Comparison of ENCODE assay signal across 9 mouse cellular contexts in the genomic region with DNA sequence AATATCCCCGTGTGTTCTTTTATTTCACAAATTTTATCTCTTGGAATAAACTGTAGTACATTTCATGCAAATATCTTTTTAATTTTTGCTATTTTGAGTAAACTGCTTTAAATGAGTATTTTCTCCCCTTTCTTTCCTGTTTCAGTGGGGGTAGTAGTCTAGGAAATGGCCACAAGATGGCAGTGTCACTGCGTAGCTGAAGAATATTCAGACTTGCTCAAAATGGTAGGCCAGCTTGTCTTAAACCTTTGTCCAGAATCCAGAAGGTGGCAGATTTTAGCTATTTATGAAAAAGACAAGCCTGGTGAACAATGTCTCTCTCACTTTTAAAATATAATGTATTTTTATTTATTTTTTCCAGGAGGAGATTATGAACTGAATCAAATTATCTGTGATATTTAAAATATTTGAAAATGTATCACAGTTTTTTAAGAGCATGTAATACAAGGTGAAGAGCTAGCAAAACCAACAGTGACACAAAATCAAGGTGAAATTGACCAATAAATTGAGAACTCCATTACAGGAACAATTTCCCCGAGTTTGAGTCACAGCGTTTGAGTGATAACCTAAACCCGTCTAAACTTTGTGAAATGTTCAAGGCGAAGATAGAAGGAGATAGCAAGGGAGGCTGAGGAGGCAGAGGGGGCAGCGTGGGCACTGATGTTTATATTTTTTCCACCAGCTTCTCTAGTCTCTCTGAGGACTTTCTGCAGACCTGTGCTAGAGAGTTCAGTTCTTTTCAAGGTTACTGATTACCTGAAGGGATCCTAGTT.
DNase-seq lines count a peak whose midpoint lies in the region; ATAC-seq lines count a peak whose summit lies in the region.
"Had no signal": no experiment of that assay in that cellular context is flagged by ENCODE, and none has a peak within 500 bp of the region (broad histone marks: within the 10 kb centered on the region; RNA-seq: fewer than 3 reads in every experiment).

No protein-coding gene starts in this region.

- 50% methylated on average over 7 of the region's 7 CpGs for WGBS in forebrain, embryonic 13.5 days
- 48% methylated on average over 7 of the region's 7 CpGs for WGBS in neural tube, embryonic 14.5 days

- no peak overlapping the region for H3K4me3 ChIP-seq in forebrain, embryonic 13.5 days
- no peak overlapping the region for H3K4me3 ChIP-seq in neural tube, embryonic 14.5 days (ENCODE audit: low read depth, low read length)
- H3K4me3 ChIP-seq: embryonic facial prominence, embryonic 15.5 days had no signal

- no peak overlapping the region for H3K9ac ChIP-seq in forebrain, embryonic 13.5 days
- no peak overlapping the region for H3K9ac ChIP-seq in neural tube, embryonic 14.5 days (replicated peaks; ENCODE audit: low read depth, low read length)
- H3K9ac ChIP-seq: embryonic facial prominence, embryonic 15.5 days had no signal

- no peaks in the 10 kb centered on the region for H3K9me3 ChIP-seq in forebrain, embryonic 13.5 days (replicated peaks)
- H3K9me3 ChIP-seq in neural tube, embryonic 14.5 days (ENCODE audit: control insufficient read depth, low read length) = no peaks in the 10 kb centered on the region
- H3K9me3 ChIP-seq: embryonic facial prominence, embryonic 15.5 days had no signal

- intact Hi-C loops in left cerebral cortex, postnatal 36 days (cut with DNase I) = loop anchor here (5.0 kb wide), 1 partner anchor 578 kb away; no protein-coding TSS in a partner anchor

- peaks cover 9% of the 10 kb centered on the region for H3K4me1 ChIP-seq in forebrain, embryonic 13.5 days
- no peaks in the 10 kb centered on the region for H3K4me1 ChIP-seq in neural tube, embryonic 14.5 days (ENCODE audit: control insufficient read depth, insufficient read depth, low read length)
- H3K4me1 ChIP-seq: embryonic facial prominence, embryonic 15.5 days had no signal

- peak; percentile 82 for ATAC-seq in forebrain, embryonic 13.5 days
- peak; percentile 86 for ATAC-seq in neural tube, embryonic 14.5 days (ENCODE audit: low read depth)
- no peak for ATAC-seq in megakaryocyte, adult 5-6 weeks (ENCODE audit: poor library complexity, severe bottlenecking)

- DNase-seq in thymus, postnatal 14 days = peak; percentile 4
- no peak for DNase-seq in thymus, postnatal 36 days
- DNase-seq in c-Kit-positive CD71-positive TER-119-positive erythroid progenitor cells, embryonic 14.5 days (ENCODE audit: low spot score) = peak; percentile 9
- DNase-seq in kidney, adult 8-10 months = peak; percentile 29 to 65
- DNase-seq in left cerebral cortex, postnatal 36 days (ENCODE audit: low spot score in 2 of 2) = peak; percentile 67 to 68

- H3K36me3 ChIP-seq in forebrain, embryonic 13.5 days (ENCODE audit: poor library complexity, severe bottlenecking) = no peaks in the 10 kb centered on the region
- H3K36me3 ChIP-seq in neural tube, embryonic 14.5 days (ENCODE audit: control insufficient read depth, insufficient read depth, low read length) = no peaks in the 10 kb centered on the region
- H3K36me3 ChIP-seq: embryonic facial prominence, embryonic 15.5 days had no signal

- no peak overlapping the region for H3K27ac ChIP-seq in forebrain, embryonic 13.5 days
- H3K27ac ChIP-seq in neural tube, embryonic 14.5 days (ENCODE audit: low read depth, low read length) = peak overlapping the region; percentile 0; the same call in 1 of the 2 replicates
- H3K27ac ChIP-seq: embryonic facial prominence, embryonic 15.5 days had no signal

- H3K4me2 ChIP-seq in forebrain, embryonic 13.5 days = no peak overlapping the region
- H3K4me2 ChIP-seq in neural tube, embryonic 14.5 days (ENCODE audit: low read depth, low read length) = no peak overlapping the region
- H3K4me2 ChIP-seq: embryonic facial prominence, embryonic 15.5 days had no signal

- no peaks in the 10 kb centered on the region for H3K27me3 ChIP-seq in forebrain, embryonic 13.5 days
- H3K27me3 ChIP-seq in neural tube, embryonic 14.5 days (ENCODE audit: control insufficient read depth, insufficient read depth, low read length) = no peaks in the 10 kb centered on the region
- H3K27me3 ChIP-seq: embryonic facial prominence, embryonic 15.5 days had no signal

Comparison
In these comparisons a context has a peak if more than half of its experiments do, and no peak if none do; other contexts are left out.
1. DNase-seq: peak in thymus, postnatal 14 days (single experiment), c-Kit-positive CD71-positive TER-119-positive erythroid progenitor cells, embryonic 14.5 days (single experiment), kidney, adult 8-10 months (2 of 2) and left cerebral cortex, postnatal 36 days (2 of 2); none in thymus, postnatal 36 days (0 of 2).